Mouse (Mus musculus) intestine, embryonic 14.5 days (tissue): ENCODE results near the gene Glud1. TPM values are rescaled to one million over a fixed set of nuclear protein-coding genes. Genes with fewer than 3 reads are reported as not detected.
A peak's percentile ranks its signal among the peaks of the same experiment; 100 is the strongest.
"Not testable (repeated sequence)": the region's sequence is repeated elsewhere in the genome, so short reads cannot be mapped to it uniquely, and the experiment has no call there.

Experiments
- ATAC-seq: fragments of 200-750 bp; cut with Nextera tagmentation; replicated peaks from 2 replicates; pipeline ENCODE4 v1.8.0; 2017; ENCODE audit warnings: low read depth, moderate number of reproducible peaks, moderate TSS enrichment, moderate library complexity; ENCODE audit not compliant: low FRiP score, low TSS enrichment
- DNase-seq: peaks from one replicate; pipeline ENCODE4 v3.0.0-alpha.2; 2018; ENCODE audit warnings: low spot score
- H3K27ac ChIP-seq: fragments of 300-500 bp; sonication (generic); 2 replicates; pipeline ENCODE4 v1.5.1; 2014; ENCODE audit warnings: low read depth, mild to moderate bottlenecking, control low read depth
- H3K27me3 ChIP-seq: fragments of 300-500 bp; sonication (generic); replicated peaks from 2 replicates; pipeline ENCODE4 v1.6.1; 2014; ENCODE audit warnings: low read length, control low read depth; ENCODE audit not compliant: control insufficient read depth, insufficient read depth
- H3K36me3 ChIP-seq: fragments of 300-500 bp; sonication (generic); 2 replicates; pipeline ENCODE4 v1.6.1; 2014; ENCODE audit warnings: low read length, control low read depth; ENCODE audit not compliant: control insufficient read depth, insufficient read depth
- H3K4me1 ChIP-seq: fragments of 300-500 bp; sonication (generic); replicated peaks from 2 replicates; pipeline ENCODE4 v1.6.1; 2014; ENCODE audit warnings: low read length, control low read depth, mixed read lengths; ENCODE audit not compliant: control insufficient read depth, insufficient read depth
- H3K4me2 ChIP-seq: fragments of 300-500 bp; sonication (generic); 2 replicates; pipeline ENCODE4 v1.6.1; 2014; ENCODE audit warnings: low read length
- H3K4me3 ChIP-seq: fragments of 300-500 bp; sonication (generic); 2 replicates; pipeline ENCODE4 v1.5.1; 2014; ENCODE audit warnings: low read depth, low read length, control low read depth, mixed read lengths
- H3K9ac ChIP-seq: fragments of 300-500 bp; sonication (generic); 2 replicates; pipeline ENCODE4 v1.6.1; 2014; ENCODE audit warnings: mild to moderate bottlenecking, low read length
- H3K9me3 ChIP-seq: fragments of 300-500 bp; sonication (generic); 2 replicates; pipeline ENCODE4 v1.6.1; 2016; ENCODE audit warnings: low read length, control low read depth; ENCODE audit not compliant: control insufficient read depth
- WGBS: fragments of 180-500 bp; shearing (Covaris S2); extraction: QIAGEN DNeasy Blood & Tissue Kit; methylation state at CpG from one replicate; pipeline ENCODE4 v1.1.7; 2014; 5-methylcytosine and 5-hydroxymethylcytosine counted together
- polyA plus RNA-seq: library from polyadenylated mRNA; unstranded; fragments of >200 nt; fragmentation: Nextera tagmentation; extraction: Ambion mirVana; gene quantifications from 2 replicates; pipeline ENCODE4 v1.2.1, GENCODE M21; 2014

Glud1 gene
- polyA plus RNA-seq, 1 experiment from 2014 or later = 104 TPM

DNA sequence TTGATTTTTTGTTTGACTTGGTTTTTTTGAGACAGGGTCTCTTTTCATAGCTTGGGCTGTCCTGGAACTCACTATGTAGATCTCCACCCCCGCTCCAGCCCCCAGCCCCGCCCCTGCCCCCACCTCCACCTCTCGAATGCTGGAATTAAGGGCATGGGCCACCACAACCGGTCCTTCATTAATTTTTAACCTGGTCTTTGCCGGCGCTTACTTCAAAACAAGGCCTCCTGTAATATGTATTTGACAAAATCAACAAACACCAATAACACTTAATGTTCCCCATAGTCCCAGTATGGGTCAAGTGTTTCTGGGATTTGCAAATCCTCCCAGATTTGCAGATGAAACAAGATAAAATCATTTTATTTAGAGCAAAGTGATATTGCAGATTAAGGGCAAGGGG is 49.7 kb downstream of the Glud1 start:
- H3K4me1 ChIP-seq = no peaks in the 10 kb centered on the region
- H3K4me3 ChIP-seq = no peak overlapping the region
- 44% methylated on average over 6 of the region's 6 CpGs for WGBS
- H3K27ac ChIP-seq = no peak overlapping the region
- no peaks in the 10 kb centered on the region for H3K27me3 ChIP-seq
- no peaks in the 10 kb centered on the region for H3K36me3 ChIP-seq
- peaks cover 2% of the 10 kb centered on the region; the same call in 1 of the 2 replicates for H3K9me3 ChIP-seq
- H3K4me2 ChIP-seq = no peak overlapping the region
- DNase-seq = no peak
- no peak for ATAC-seq
- no peak overlapping the region for H3K9ac ChIP-seq

DNA sequence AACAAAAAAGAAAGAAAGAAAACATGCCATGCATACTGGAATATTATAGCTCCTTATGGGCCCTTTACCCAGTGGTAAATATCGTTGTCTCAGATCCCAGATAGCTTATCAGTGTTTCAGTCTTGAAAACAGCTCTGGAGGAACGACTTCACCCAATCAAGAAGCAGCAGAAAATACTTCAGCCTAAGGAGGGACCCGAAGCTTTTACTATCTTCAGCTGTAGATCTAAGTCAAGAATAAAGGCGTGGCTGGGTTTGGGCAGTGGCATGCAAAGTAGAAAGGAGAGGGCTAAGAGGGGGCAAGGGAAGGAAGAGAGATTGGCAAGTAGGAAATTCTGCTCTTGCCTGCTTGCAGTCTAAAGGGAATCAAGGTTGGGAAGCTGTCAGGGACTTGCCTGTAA is 51.6 kb downstream of the Glud1 start:
- Histone ChIP-seq H3K9me3 (peaks cover 5% of the 10 kb centered on the region; the same call in 1 of the 2 replicates), H3K4me2 (no peak overlapping the region), H3K27ac (no peak overlapping the region), H3K36me3 (no peaks in the 10 kb centered on the region), H3K9ac (no peak overlapping the region), H3K4me3 (no peak overlapping the region), H3K27me3 (no peaks in the 10 kb centered on the region), H3K4me1 (no peaks in the 10 kb centered on the region)
- 55% methylated on average over 4 of the region's 4 CpGs for WGBS
- no peak for ATAC-seq
- no peak for DNase-seq

DNA sequence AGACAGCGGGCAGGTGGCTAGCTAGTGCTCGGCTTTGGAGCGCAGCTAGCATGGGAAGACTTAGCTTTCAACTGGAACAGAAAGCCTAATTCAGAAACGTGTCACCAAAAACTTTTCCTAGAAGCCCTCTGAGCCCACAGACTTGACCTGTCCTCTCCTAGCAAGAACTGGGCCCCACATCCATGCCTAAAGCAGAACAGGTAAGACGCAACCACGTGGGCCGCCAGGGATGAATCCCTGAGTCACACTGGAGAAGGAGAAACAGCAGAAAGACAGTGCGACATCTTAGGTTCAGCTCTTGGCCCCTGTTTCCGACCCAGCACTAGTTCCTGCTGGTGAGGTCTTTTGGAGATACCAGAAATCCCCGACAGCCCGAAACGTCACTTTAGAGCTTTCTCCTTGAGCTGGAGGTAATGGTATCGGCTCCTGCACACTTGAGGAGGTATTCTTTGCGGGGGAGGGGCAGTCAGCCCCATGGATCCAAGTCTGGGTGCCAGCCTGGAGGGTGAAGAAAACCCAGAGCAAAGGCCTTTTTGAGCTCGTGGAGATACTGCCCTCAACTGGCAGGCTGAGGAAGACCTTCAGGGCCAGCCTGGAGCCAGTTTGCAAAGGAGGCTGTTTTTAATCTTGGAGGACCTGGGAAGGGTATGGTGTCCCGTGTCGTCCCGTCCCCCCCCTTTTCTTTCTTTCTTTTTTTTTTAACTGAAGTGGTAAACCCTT is 52.4 kb downstream of the Glud1 start:
- DNase-seq (peak; percentile 74), ATAC-seq (peak; percentile 54)
- H3K36me3 ChIP-seq = no peaks in the 10 kb centered on the region
- peak overlapping the region; percentile 57 for H3K4me2 ChIP-seq
- H3K27me3 ChIP-seq = no peaks in the 10 kb centered on the region
- peaks cover 5% of the 10 kb centered on the region; the same call in 1 of the 2 replicates for H3K9me3 ChIP-seq
- no peaks in the 10 kb centered on the region for H3K4me1 ChIP-seq
- WGBS = 37% methylated on average over 18 of the region's 18 CpGs
- H3K4me3 ChIP-seq = peak overlapping the region; percentile 28
- H3K27ac ChIP-seq = no peak overlapping the region
- H3K9ac ChIP-seq = peak overlapping the region; percentile 18; the same call in 1 of the 2 replicates

GRCm38 (mm10) chr14:34363490-34364253 is 53.1 kb downstream of the Glud1 start:
- Histone ChIP-seq H3K4me2 (peak overlapping the region; percentile 57), H3K9me3 (peaks cover 5% of the 10 kb centered on the region; the same call in 1 of the 2 replicates), H3K27ac (no peak overlapping the region), H3K4me3 (peak overlapping the region; percentile 28), H3K9ac (peak overlapping the region; percentile 18), H3K27me3 (no peaks in the 10 kb centered on the region), H3K4me1 (no peaks in the 10 kb centered on the region), H3K36me3 (no peaks in the 10 kb centered on the region)
- DNase-seq = peak; percentile 83
- peak; percentile 91 for ATAC-seq
- WGBS = 6% methylated on average over 32 of the region's 32 CpGs

- Histone ChIP-seq H3K4me3 (peak overlapping the region; percentile 28; the same call in 1 of the 2 replicates), H3K4me2 (peak overlapping the region; percentile 57), H3K9ac (peak overlapping the region; percentile 18; the same call in 1 of the 2 replicates)
- 81% methylated on average over 15 of the region's 15 CpGs for WGBS
- H3K9me3 ChIP-seq, ATAC-seq, DNase-seq, H3K4me1 ChIP-seq, H3K27ac ChIP-seq, H3K27me3 ChIP-seq, H3K36me3 ChIP-seq: not testable (repeated sequence)
Measured at GRCm38 (mm10) chr14:34364254-34365146, 54.0 kb downstream of the Glud1 start.

DNA sequence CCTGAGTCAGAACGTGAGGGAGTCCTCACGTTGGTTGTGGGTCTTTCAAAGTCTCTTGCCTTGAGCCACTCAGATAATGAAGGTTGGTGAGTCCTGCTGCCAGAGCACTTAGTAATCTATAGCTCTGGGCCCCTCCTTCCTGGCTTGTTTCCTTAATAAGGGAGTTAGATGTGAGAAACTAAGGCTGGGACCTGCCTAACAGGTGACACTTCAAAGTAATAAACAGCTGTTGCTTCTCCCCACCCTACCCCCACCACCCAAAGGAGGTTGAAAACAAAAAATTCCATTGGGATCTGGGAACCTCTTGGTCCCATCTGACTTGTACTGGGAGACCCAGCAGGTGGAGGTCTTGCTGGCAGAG is 54.6 kb downstream of the Glud1 start:
- Histone ChIP-seq H3K9me3 (peaks cover 5% of the 10 kb centered on the region; the same call in 1 of the 2 replicates), H3K36me3 (no peaks in the 10 kb centered on the region), H3K4me3 (no peak overlapping the region), H3K27me3 (no peaks in the 10 kb centered on the region), H3K4me1 (no peaks in the 10 kb centered on the region), H3K9ac (no peak overlapping the region), H3K4me2 (no peak overlapping the region), H3K27ac (no peak overlapping the region)
- no peak for ATAC-seq
- no peak for DNase-seq
- 87% methylated on average over 2 of the region's 2 CpGs for WGBS

GRCm38 (mm10) chr14:34370203-34370602 is 59.7 kb downstream of the Glud1 start:
- Histone ChIP-seq H3K9me3 (peaks cover 4% of the 10 kb centered on the region; the same call in 1 of the 2 replicates), H3K4me3 (no peak overlapping the region), H3K27ac (no peak overlapping the region), H3K4me2 (no peak overlapping the region), H3K9ac (no peak overlapping the region), H3K27me3 (no peaks in the 10 kb centered on the region), H3K36me3 (no peaks in the 10 kb centered on the region), H3K4me1 (peaks cover 11% of the 10 kb centered on the region)
- ATAC-seq = no peak
- DNase-seq = no peak
- WGBS = 65% methylated on average over 3 of the region's 3 CpGs

DNA sequence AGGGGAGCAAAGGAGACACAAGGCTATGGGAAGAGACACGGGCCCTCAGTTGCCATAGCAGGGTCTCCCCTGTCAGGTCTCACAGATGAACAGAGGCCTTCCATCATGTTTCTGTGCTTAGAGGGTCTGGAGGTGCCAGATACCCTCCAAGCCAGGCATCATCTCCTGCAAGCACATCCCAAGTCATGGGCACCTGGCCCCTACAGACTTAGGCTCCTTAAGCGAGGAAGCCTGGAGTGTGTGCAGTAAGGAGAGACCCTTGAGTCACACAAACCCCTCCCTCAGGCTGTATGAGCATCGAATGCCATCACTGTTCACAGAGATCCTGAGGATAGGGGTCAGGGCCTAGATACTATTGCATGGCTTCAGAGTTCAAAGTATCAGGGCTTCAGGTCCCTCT is 60.4 kb downstream of the Glud1 start:
- WGBS = 89% methylated on average over 3 of the region's 3 CpGs
- H3K9me3 ChIP-seq = no peaks in the 10 kb centered on the region
- DNase-seq = no peak

More for the DNA sequence above, 60.4 kb downstream of the Glud1 start:
- H3K27ac ChIP-seq = no peak overlapping the region
- ATAC-seq = no peak
- H3K4me3 ChIP-seq = no peak overlapping the region
- no peaks in the 10 kb centered on the region for H3K36me3 ChIP-seq
- peaks cover 11% of the 10 kb centered on the region for H3K4me1 ChIP-seq
- no peak overlapping the region for H3K9ac ChIP-seq
- H3K4me2 ChIP-seq = no peak overlapping the region
- H3K27me3 ChIP-seq = no peaks in the 10 kb centered on the region
